Mouse (Mus musculus) forebrain, embryonic 10.5 days (tissue): Measurements from ENCODE around the gene Ptrh1. TPM values are rescaled to one million over a fixed set of nuclear protein-coding genes. Genes with fewer than 3 reads are reported as not detected.

Experiments used
- DNase-seq: peaks from one replicate; pipeline ENCODE4 v3.0.0-alpha.2; 2017; ENCODE audit warnings: low spot score; ENCODE audit errors: extremely low spot score
- H3K27ac ChIP-seq: fragments of 300-500 bp; sonication (generic); 2 replicates; pipeline ENCODE4 v1.5.1; 2016; ENCODE audit warnings: mild to moderate bottlenecking
- H3K27me3 ChIP-seq: fragments of 300-500 bp; sonication (generic); 2 replicates; pipeline ENCODE4 v1.6.1; 2016; ENCODE audit warnings: mild to moderate bottlenecking; ENCODE audit not compliant: poor library complexity, severe bottlenecking
- H3K36me3 ChIP-seq: fragments of 300-500 bp; sonication (generic); replicated peaks from 2 replicates; pipeline ENCODE4 v1.6.1; 2016; ENCODE audit warnings: mild to moderate bottlenecking, moderate library complexity
- H3K4me1 ChIP-seq: fragments of 300-500 bp; sonication (generic); 2 replicates; pipeline ENCODE4 v1.6.1; 2016
- H3K4me3 ChIP-seq: fragments of 300-500 bp; sonication (generic); 2 replicates; pipeline ENCODE4 v1.5.1; 2016; ENCODE audit warnings: mild to moderate bottlenecking, moderate library complexity
- H3K9me3 ChIP-seq: fragments of 300-500 bp; sonication (generic); 2 replicates; pipeline ENCODE4 v1.6.1; 2016; ENCODE audit warnings: mild to moderate bottlenecking, moderate library complexity
- WGBS: fragments of 180-500 bp; shearing (Covaris S2); methylation state at CpG from one replicate; pipeline ENCODE4 v1.1.7; 2016; 5-methylcytosine and 5-hydroxymethylcytosine counted together
- polyA plus RNA-seq: library from polyadenylated mRNA; unstranded; fragments of >200 nt; fragmentation: Nextera tagmentation; extraction: Ambion mirVana; gene quantifications from 2 replicates; pipeline ENCODE4 v1.2.1, GENCODE M21; 2016

Ptrh1 gene
- 4.4 and 5.1 TPM in 2 replicates for polyA plus RNA-seq

GRCm38 (mm10) chr2:32775359-32776074 lies at the start of gene Ptrh1, which contains the start of gene Ttc16:
Ptrh1 (plus strand) TSS chr2:32775786.
Ttc16 (minus strand) TSS chr2:32775633.
- Histone ChIP-seq H3K36me3 (no peaks in the 10 kb centered on the region), H3K27ac (peak within 1 kb of the TSS; percentile 85), H3K4me3 (peak within 1 kb of the TSS; percentile 73), H3K4me1 (peaks cover 41% of the 10 kb centered on the region), H3K9me3 (no peaks in the 10 kb centered on the region), H3K27me3 (peaks cover 15% of the 10 kb centered on the region)
- under 1% methylated on average over 46 of the region's 46 CpGs for WGBS
- peak; percentile 98 for DNase-seq

DNA sequence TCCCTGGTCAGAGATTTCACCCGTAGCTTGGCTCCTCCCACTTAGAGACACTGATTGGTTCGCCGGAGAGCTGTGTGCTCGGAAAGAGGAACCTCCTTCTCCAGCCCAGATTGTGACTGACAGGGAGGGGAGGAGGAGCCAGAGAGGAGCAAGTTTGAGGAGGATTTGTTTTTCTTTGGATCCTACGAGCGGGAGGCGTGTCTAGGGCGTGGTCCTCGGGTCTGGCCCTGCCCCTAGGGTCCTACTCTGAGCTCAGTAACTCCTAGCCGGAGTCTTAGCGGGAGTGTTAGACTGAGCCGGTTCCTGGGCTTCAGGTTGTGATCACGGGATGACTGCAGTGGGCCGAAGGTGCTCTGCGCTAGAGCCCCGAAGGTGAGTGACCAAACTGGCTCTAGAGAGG lies 48.2 kb upstream of the Ptrh1 start:
- DNase-seq: peak; percentile 94

DNA sequence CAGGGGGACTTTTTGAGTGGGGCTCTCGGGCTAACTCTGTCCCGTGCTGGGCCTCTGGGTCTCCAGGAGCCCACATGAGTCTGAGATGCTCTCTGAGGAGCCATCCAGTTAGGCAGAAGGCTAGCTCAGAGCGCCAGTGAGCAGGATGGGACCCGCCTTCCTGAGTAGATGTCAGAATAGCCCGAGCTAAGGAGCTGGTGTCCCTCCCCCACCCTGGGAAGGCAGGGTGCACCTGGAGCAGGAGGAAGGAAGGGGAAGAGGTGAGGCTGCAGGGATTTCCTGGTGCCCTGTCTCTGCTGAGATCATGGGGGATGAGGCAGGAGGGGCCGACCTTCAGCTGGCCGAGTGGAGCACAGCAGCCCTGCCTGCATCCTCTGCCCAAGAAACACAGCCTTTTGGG lies 47.1 kb upstream of the Ptrh1 start:
- no peaks in the 10 kb centered on the region for H3K36me3 ChIP-seq
- peaks cover 60% of the 10 kb centered on the region for H3K4me1 ChIP-seq
- peak overlapping the region; percentile 48 for H3K4me3 ChIP-seq
- DNase-seq: no peak
- H3K27me3 ChIP-seq: peaks cover 6% of the 10 kb centered on the region; the same call in 1 of the 2 replicates
- WGBS: 64% methylated on average over 7 of the region's 7 CpGs
- H3K27ac ChIP-seq: peak overlapping the region; percentile 72
- H3K9me3 ChIP-seq: no peaks in the 10 kb centered on the region

More for the DNA sequence above, 48.2 kb upstream of the Ptrh1 start:
- peaks cover 50% of the 10 kb centered on the region for H3K4me1 ChIP-seq
- peak overlapping the region; percentile 48 for H3K4me3 ChIP-seq
- H3K27me3 ChIP-seq: peaks cover 6% of the 10 kb centered on the region; the same call in 1 of the 2 replicates
- H3K9me3 ChIP-seq: no peaks in the 10 kb centered on the region
- WGBS: under 1% methylated on average over 16 of the region's 16 CpGs
- peak overlapping the region; percentile 72 for H3K27ac ChIP-seq
- H3K36me3 ChIP-seq: no peaks in the 10 kb centered on the region

DNA sequence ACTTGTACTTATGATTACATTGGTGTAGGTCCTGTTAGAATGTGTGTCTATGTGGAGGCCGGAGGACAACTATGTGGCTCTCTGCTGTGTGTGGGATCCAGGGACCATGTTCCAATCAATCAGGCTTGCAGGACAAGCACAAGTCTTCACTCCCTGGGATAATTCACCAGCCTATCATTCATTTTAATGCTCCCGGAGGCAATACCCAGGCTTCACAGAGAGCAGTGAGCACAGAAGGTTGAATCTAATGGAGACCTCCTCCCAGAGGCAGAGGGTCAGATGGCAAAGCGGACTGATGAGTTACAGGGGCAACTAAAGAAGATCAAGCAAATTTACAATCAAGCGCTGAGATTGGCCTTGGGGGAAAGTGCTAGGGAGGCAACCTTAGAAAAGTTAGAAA lies 46.0 kb upstream of the Ptrh1 start:
- H3K4me1 ChIP-seq: peaks cover 70% of the 10 kb centered on the region
- no peaks in the 10 kb centered on the region for H3K36me3 ChIP-seq
- 0 out of 2 replicates have a peak overlapping the region, but pooled peaks have one; percentile 1 for H3K4me3 ChIP-seq
- peaks cover 6% of the 10 kb centered on the region; the same call in 1 of the 2 replicates for H3K27me3 ChIP-seq
- 78% methylated on average over 4 of the region's 4 CpGs for WGBS
- no peaks in the 10 kb centered on the region for H3K9me3 ChIP-seq
- no peak for DNase-seq
- H3K27ac ChIP-seq: peak overlapping the region; percentile 74; the same call in 1 of the 2 replicates

DNA sequence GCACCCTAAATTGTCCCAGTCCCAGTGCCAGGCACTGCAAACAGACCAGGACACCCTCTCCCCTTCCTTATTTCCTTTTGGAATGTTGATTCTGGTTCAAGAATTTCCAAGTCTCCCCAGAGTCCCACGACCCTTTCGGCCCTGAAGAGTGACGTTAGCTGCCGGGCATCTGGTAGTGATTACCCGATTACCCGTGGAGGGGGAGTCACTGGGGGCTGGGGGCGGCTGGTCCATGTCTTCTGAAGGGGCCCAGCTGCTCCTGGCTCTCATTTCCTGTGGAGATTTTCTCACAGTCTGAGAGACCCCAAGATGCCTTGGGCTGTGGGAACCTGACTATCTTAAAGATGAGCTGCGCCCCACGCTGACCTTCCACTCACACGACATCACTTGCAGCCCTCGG lies 44.7 kb upstream of the Ptrh1 start:
- Histone ChIP-seq H3K9me3 (no peaks in the 10 kb centered on the region), H3K27me3 (peaks cover 6% of the 10 kb centered on the region; the same call in 1 of the 2 replicates), H3K4me1 (peaks cover 77% of the 10 kb centered on the region), H3K27ac (peak overlapping the region; percentile 74), H3K36me3 (no peaks in the 10 kb centered on the region), H3K4me3 (peak overlapping the region; percentile 22)
- 54% methylated on average over 11 of the region's 11 CpGs for WGBS
- DNase-seq: peak; percentile 52

GRCm38 (mm10) chr2:32731911-32732310 lies 43.7 kb upstream of the Ptrh1 start:
- peaks cover 6% of the 10 kb centered on the region; the same call in 1 of the 2 replicates for H3K27me3 ChIP-seq
- H3K36me3 ChIP-seq: no peaks in the 10 kb centered on the region
- no peak for DNase-seq
- peak overlapping the region; percentile 74 for H3K27ac ChIP-seq
- no peak overlapping the region for H3K4me3 ChIP-seq
- WGBS: 70% methylated on average over 4 of the region's 4 CpGs
- peaks cover 84% of the 10 kb centered on the region for H3K4me1 ChIP-seq
- H3K9me3 ChIP-seq: no peaks in the 10 kb centered on the region

DNA sequence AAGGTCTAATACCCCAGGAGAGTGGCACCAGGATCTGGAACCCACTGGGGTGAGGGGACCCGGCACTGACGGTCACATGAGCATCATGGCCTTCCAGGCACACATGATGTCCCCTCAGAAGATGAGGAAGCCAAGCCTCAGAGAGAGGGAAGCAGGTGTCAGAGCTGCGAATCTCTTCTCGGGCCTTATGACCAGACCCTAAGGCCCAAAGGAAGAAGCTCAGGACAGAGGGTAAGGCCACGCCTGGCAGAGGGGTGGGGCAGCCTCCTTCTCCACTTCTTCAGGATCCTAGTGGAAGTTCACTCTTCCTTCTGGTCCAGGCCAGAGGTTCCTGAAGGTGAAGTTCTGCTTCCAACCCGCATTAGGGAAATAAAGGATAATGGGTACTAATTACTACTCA lies 42.9 kb upstream of the Ptrh1 start:
- WGBS: 76% methylated on average over 6 of the region's 6 CpGs
- H3K27me3 ChIP-seq: peaks cover 10% of the 10 kb centered on the region; the same call in 1 of the 2 replicates

DNA sequence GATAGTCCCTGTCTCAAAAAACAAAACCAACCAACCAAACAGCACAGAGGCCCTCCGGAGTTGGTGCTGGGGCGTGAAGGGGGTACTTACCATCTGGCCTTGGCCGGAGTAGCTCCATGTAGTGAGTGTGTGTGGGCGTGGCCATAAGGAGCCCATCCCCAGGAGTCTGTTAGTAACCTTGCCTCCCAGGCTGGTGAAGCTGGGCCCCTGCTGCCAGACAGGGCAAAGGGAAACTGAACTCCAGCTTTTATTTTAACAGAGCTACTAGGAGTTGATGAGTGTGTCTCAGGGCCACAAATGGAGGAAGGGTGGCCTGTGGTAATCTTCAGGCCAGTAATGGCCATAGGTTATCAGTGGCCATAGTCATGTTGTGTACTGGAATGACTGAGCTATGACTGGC lies 41.1 kb upstream of the Ptrh1 start:
- H3K9me3 ChIP-seq: no peaks in the 10 kb centered on the region
- H3K27me3 ChIP-seq: peaks cover 7% of the 10 kb centered on the region
- H3K4me1 ChIP-seq: peaks cover 71% of the 10 kb centered on the region
- H3K36me3 ChIP-seq: peaks cover 3% of the 10 kb centered on the region; the same call in 1 of the 2 replicates
- DNase-seq: no peak
- H3K4me3 ChIP-seq: no peak overlapping the region; the same call in 1 of the 2 replicates
- H3K27ac ChIP-seq: peak overlapping the region; percentile 54
- 45% methylated on average over 4 of the region's 4 CpGs for WGBS

More for the DNA sequence above, 42.9 kb upstream of the Ptrh1 start:
- H3K27ac ChIP-seq: no peak overlapping the region
- peaks cover 3% of the 10 kb centered on the region; the same call in 1 of the 2 replicates for H3K36me3 ChIP-seq
- H3K9me3 ChIP-seq: no peaks in the 10 kb centered on the region
- H3K4me3 ChIP-seq: no peak overlapping the region
- H3K4me1 ChIP-seq: peaks cover 82% of the 10 kb centered on the region
- DNase-seq: no peak

- H3K36me3 ChIP-seq: peaks cover 3% of the 10 kb centered on the region; the same call in 1 of the 2 replicates
- peaks cover 67% of the 10 kb centered on the region for H3K4me1 ChIP-seq
- peaks cover 12% of the 10 kb centered on the region for H3K27me3 ChIP-seq
- WGBS: 46% methylated on average over 4 of the region's 4 CpGs
- DNase-seq: no peak
- no peak overlapping the region for H3K4me3 ChIP-seq
- peak overlapping the region; percentile 54 for H3K27ac ChIP-seq
- no peaks in the 10 kb centered on the region for H3K9me3 ChIP-seq
Observed at GRCm38 (mm10) chr2:32734933-32735332, 40.7 kb upstream of the Ptrh1 start.

DNA sequence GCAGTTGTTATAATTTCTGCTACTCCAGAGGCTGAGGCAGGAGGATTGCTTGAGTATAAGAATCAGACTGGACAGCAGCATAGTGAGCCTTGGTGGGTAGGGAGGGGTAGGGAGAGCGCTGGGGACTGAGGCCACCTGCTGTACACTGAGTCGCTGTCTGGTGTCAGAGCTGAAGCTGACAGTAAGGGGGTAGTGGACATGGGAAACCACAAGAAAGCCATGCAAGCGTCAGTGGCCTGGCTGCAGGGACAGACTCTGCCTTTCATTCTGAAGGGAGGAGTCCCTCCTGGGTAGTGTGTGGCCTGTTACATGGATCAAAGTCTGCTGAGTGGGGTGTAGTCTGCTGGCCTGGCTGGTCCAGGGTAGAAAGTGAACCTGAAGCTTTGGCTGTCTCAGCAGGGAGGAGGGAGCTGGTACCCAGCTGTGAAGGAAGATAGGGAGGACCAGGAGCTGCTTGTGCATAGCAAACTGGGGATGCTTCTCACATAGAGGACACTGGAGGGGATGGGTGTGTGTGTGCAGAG lies 39.2 kb upstream of the Ptrh1 start:
- peaks cover 61% of the 10 kb centered on the region for H3K4me1 ChIP-seq
- 0 out of 2 replicates have a peak overlapping the region, but pooled peaks have one; percentile 16 for H3K27ac ChIP-seq
- H3K36me3 ChIP-seq: peaks cover 3% of the 10 kb centered on the region; the same call in 1 of the 2 replicates
- peaks cover 26% of the 10 kb centered on the region for H3K27me3 ChIP-seq
- no peak for DNase-seq
- WGBS: 53% methylated on average over 3 of the region's 3 CpGs
- no peak overlapping the region for H3K4me3 ChIP-seq
- no peaks in the 10 kb centered on the region for H3K9me3 ChIP-seq

- DNase-seq: no peak
- WGBS: 50% methylated on average over 6 of the region's 6 CpGs
- Histone ChIP-seq H3K9me3 (no peaks in the 10 kb centered on the region), H3K4me1 (peaks cover 61% of the 10 kb centered on the region), H3K36me3 (peaks cover 3% of the 10 kb centered on the region; the same call in 1 of the 2 replicates), H3K27ac (0 out of 2 replicates have a peak overlapping the region, but pooled peaks have one; percentile 16), H3K4me3 (no peak overlapping the region), H3K27me3 (peaks cover 32% of the 10 kb centered on the region)
Observed at GRCm38 (mm10) chr2:32737008-32737407, 38.6 kb upstream of the Ptrh1 start.

- H3K4me3 ChIP-seq: no peak overlapping the region
- WGBS: 79% methylated on average over 4 of the region's 4 CpGs
- no peaks in the 10 kb centered on the region for H3K9me3 ChIP-seq
- H3K27me3 ChIP-seq: peaks cover 51% of the 10 kb centered on the region
- H3K4me1 ChIP-seq: peaks cover 59% of the 10 kb centered on the region
- peaks cover 9% of the 10 kb centered on the region; the same call in 1 of the 2 replicates for H3K36me3 ChIP-seq
- DNase-seq: no peak
- no peak overlapping the region for H3K27ac ChIP-seq
Observed at GRCm38 (mm10) chr2:32739311-32739710, 36.3 kb upstream of the Ptrh1 start.

DNA sequence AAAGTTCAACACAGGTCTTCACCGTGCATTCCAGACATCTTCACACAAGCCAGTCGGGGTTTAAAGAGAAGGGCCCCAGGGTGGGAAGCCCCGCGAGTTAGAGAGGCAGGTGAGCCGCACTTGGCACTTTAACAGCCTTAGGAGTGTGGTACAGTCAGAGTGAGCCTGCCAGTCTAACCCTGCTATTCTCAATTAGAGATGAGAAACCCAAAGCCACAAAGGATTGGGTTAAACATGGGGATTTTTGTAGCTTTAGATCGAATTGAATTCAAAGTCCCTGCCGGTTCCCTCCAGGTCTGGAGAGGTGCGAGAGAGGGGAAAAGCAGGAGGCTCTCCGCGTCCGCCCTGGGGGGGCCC lies 34.7 kb upstream of the Ptrh1 start, which contains the start of gene 6330409D20Rik:
TSS of gene 6330409D20Rik (minus strand) at position 101 of the 357 bp plus-strand sequence.
- Histone ChIP-seq H3K27me3 (peaks cover 51% of the 10 kb centered on the region), H3K9me3 (no peaks in the 10 kb centered on the region), H3K4me1 (peaks cover 50% of the 10 kb centered on the region), H3K36me3 (peaks cover 25% of the 10 kb centered on the region), H3K4me3 (peak within 1 kb of the TSS; percentile 70), H3K27ac (peak within 1 kb of the TSS; percentile 85)
- 6% methylated on average over 11 of the region's 11 CpGs for WGBS
- no peak for DNase-seq
